Mouse (Mus musculus) ES-Bruce4 (cell line): Measurements from ENCODE around the gene Cckar. TPM values are rescaled to one million over a fixed set of nuclear protein-coding genes. Genes with fewer than 3 reads are reported as not detected.

Experiments
- H3K27ac ChIP-seq: 2 replicates; pipeline ENCODE4 v1.5.1; 2012; ENCODE audit warnings: low read length, inconsistent platforms; ENCODE audit not compliant: insufficient read depth
- H3K27me3 ChIP-seq: 2 replicates; pipeline ENCODE4 v1.6.1; 2012; ENCODE audit warnings: mild to moderate bottlenecking, low read length, inconsistent platforms; ENCODE audit not compliant: control insufficient read depth, poor library complexity, insufficient read depth, severe bottlenecking
- H3K36me3 ChIP-seq: 2 replicates; pipeline ENCODE4 v1.6.1; 2012; ENCODE audit warnings: inconsistent platforms, mild to moderate bottlenecking, low read length, moderate library complexity; ENCODE audit not compliant: control insufficient read depth, poor library complexity, insufficient read depth, severe bottlenecking
- H3K4me1 ChIP-seq: one replicate; pipeline ENCODE4 v1.8.1; 2011; ENCODE audit warnings: low read length; ENCODE audit not compliant: control insufficient read depth, insufficient read depth
- H3K4me3 ChIP-seq: 2 replicates; pipeline ENCODE4 v1.5.1; 2011; ENCODE audit warnings: low read depth, mild to moderate bottlenecking, low read length
- H3K9ac ChIP-seq: 2 replicates; pipeline ENCODE4 v1.6.1; 2012; ENCODE audit warnings: low read depth, mild to moderate bottlenecking, inconsistent platforms; ENCODE audit not compliant: poor library complexity, severe bottlenecking
- H3K9me3 ChIP-seq: replicated peaks from 2 replicates; pipeline ENCODE4 v1.6.1; 2012; ENCODE audit warnings: mild to moderate bottlenecking, low read length, inconsistent platforms; ENCODE audit not compliant: control insufficient read depth, poor library complexity, insufficient read depth, severe bottlenecking
- CTCF ChIP-seq: IDR thresholded peaks from one replicate; pipeline ENCODE4 v1.8.1; 2011; ENCODE audit warnings: low read depth, low read length
- EP300 ChIP-seq: IDR thresholded peaks from 2 replicates; pipeline ENCODE4 v1.6.1; 2011; ENCODE audit warnings: low read depth, low read length; ENCODE audit not compliant: insufficient read depth
- POLR2A ChIP-seq: IDR thresholded peaks from one replicate; pipeline ENCODE4 v1.8.1; 2011; ENCODE audit warnings: low read length; ENCODE audit not compliant: insufficient read depth
- polyA plus RNA-seq: library from polyadenylated mRNA; stranded (reverse); fragments of >200 nt; gene quantifications from 2 replicates; pipeline ENCODE4 v1.2.4, GENCODE M21; 2011; ENCODE audit warnings: low read depth; ENCODE audit not compliant: missing spikeins, insufficient read depth, insufficient read length

The Cckar gene
- polyA plus RNA-seq, 1 experiment, result not detected

- Histone ChIP-seq H3K27me3 (no peaks in the 10 kb centered on the region), H3K9me3 (peaks cover 6% of the 10 kb centered on the region), H3K36me3 (no peaks in the 10 kb centered on the region), H3K4me3 (no peak overlapping the region), H3K9ac (peak overlapping the region; percentile 46; the same call in 1 of the 2 replicates), H3K27ac (peak overlapping the region; percentile 98), H3K4me1 (no peaks in the 10 kb centered on the region)
- TF ChIP-seq EP300, result peak; percentile 94
- TF ChIP-seq CTCF, result no peak
Measured at GRCm38 (mm10) chr5:53671507-53671906, 36.0 kb downstream of the Cckar start.

GRCm38 (mm10) chr5:53670321-53670938 lies 37.1 kb downstream of the Cckar start:
- Histone ChIP-seq H3K4me3 (no peak overlapping the region), H3K27ac (peak overlapping the region; percentile 93), H3K9me3 (peaks cover 6% of the 10 kb centered on the region), H3K9ac (peak overlapping the region; percentile 46), H3K4me1 (no peaks in the 10 kb centered on the region), H3K36me3 (no peaks in the 10 kb centered on the region), H3K27me3 (no peaks in the 10 kb centered on the region)
- TF ChIP-seq POLR2A (no peak), EP300 (0 out of 2 replicates have a peak, but pooled peaks have one; percentile 9), CTCF (no peak)

GRCm38 (mm10) chr5:53668021-53668420 lies 39.5 kb downstream of the Cckar start:
- no peak for TF ChIP-seq POLR2A
- no peak for TF ChIP-seq CTCF
- no peak for TF ChIP-seq EP300
- H3K36me3 ChIP-seq, result no peaks in the 10 kb centered on the region
- no peaks in the 10 kb centered on the region for H3K4me1 ChIP-seq
- no peaks in the 10 kb centered on the region for H3K9me3 ChIP-seq
- no peak overlapping the region for H3K27ac ChIP-seq
- no peak overlapping the region for H3K9ac ChIP-seq
- no peaks in the 10 kb centered on the region for H3K27me3 ChIP-seq
- no peak overlapping the region for H3K4me3 ChIP-seq

GRCm38 (mm10) chr5:53663665-53664064 lies 43.8 kb downstream of the Cckar start:
- no peak overlapping the region for H3K9ac ChIP-seq
- no peaks in the 10 kb centered on the region for H3K27me3 ChIP-seq
- peaks cover 9% of the 10 kb centered on the region for H3K36me3 ChIP-seq
- H3K27ac ChIP-seq, result no peak overlapping the region
- no peaks in the 10 kb centered on the region for H3K9me3 ChIP-seq
- H3K4me1 ChIP-seq, result no peaks in the 10 kb centered on the region
- no peak for TF ChIP-seq EP300
- no peak for TF ChIP-seq POLR2A
- TF ChIP-seq CTCF, result no peak
- no peak overlapping the region for H3K4me3 ChIP-seq

- TF ChIP-seq EP300, result no peak
- TF ChIP-seq CTCF, result no peak
- H3K36me3 ChIP-seq, result peaks cover 10% of the 10 kb centered on the region
- H3K27me3 ChIP-seq, result no peaks in the 10 kb centered on the region
- peaks cover 2% of the 10 kb centered on the region for H3K4me1 ChIP-seq
- peak overlapping the region; percentile 48; the same call in 1 of the 2 replicates for H3K27ac ChIP-seq
- no peaks in the 10 kb centered on the region for H3K9me3 ChIP-seq
- H3K4me3 ChIP-seq, result no peak overlapping the region
- H3K9ac ChIP-seq, result no peak overlapping the region
Measured at GRCm38 (mm10) chr5:53662413-53662812, 45.1 kb downstream of the Cckar start.

GRCm38 (mm10) chr5:53661508-53661907 lies 46.0 kb downstream of the Cckar start:
- peaks cover 2% of the 10 kb centered on the region for H3K4me1 ChIP-seq
- H3K27ac ChIP-seq, result no peak overlapping the region
- TF ChIP-seq EP300, result no peak
- no peak for TF ChIP-seq CTCF
- no peak overlapping the region for H3K4me3 ChIP-seq
- H3K9me3 ChIP-seq, result no peaks in the 10 kb centered on the region
- H3K36me3 ChIP-seq, result peaks cover 18% of the 10 kb centered on the region
- no peak overlapping the region for H3K9ac ChIP-seq
- no peaks in the 10 kb centered on the region for H3K27me3 ChIP-seq
